Mouse (Mus musculus) erythroblast, embryonic 14.5 days (primary cell): ENCODE data around the gene Alpk3.

Experiments used
- GATA1 ChIP-seq: IDR thresholded peaks from 2 replicates; pipeline ENCODE4 v1.6.1; 2012; ENCODE audit warnings: low read length, inconsistent platforms, mixed read lengths
- TAL1 ChIP-seq: IDR thresholded peaks from 3 replicates; pipeline ENCODE4 v1.6.1; 2012; ENCODE audit warnings: low read length, inconsistent platforms, mixed read lengths

DNA sequence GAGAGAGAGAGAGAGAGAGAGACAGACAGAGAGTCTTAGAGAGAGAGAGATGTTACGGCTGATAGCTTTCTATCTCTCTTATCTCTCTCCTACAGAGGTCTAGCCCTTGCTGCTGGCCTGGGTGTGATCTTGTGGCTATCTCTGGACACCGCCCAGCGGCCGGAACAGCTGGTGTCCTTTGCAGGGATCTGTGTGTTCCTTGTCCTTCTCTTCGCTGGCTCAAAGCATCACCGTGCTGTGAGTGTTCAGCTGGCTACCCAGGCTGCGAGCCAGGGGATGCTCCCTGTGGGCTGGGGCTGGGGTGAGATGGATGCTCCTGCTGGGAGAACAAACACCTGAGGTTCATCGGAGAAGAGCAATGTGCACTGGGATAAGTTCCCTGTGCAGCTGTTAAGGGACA, 67.4 kb downstream of the Alpk3 start:
- TF ChIP-seq GATA1 (peak; percentile 54), TAL1 (peak; percentile 77)
